Mouse (Mus musculus) cerebellum, adult 2 months (tissue): Measurements from ENCODE around the gene Vmn1r39.

Source experiments
- CTCF ChIP-seq: fragments of 200-500 bp; IDR thresholded peaks from 2 replicates; pipeline ENCODE4 v1.5.1; 2011; ENCODE audit warnings: low read depth, mild to moderate bottlenecking, control low read depth, low read length, moderate library complexity, borderline replicate concordance; ENCODE audit not compliant: insufficient read depth
- POLR2A ChIP-seq: fragments of 200-500 bp; IDR thresholded peaks from 2 replicates; pipeline ENCODE4 v1.6.1; 2011; ENCODE audit warnings: low read length, control low read depth, borderline replicate concordance; ENCODE audit not compliant: insufficient read depth

GRCm38 (mm10) chr6:66810509-66810908 is at the start of gene Vmn1r39:
- TF ChIP-seq CTCF: no peak
- TF ChIP-seq POLR2A: no peak
